Mouse (Mus musculus): Measurements from ENCODE around the gene Dhx37. TPM values are rescaled to one million over a fixed set of nuclear protein-coding genes. Genes with fewer than 3 reads are reported as not detected.
A peak's percentile ranks its signal among the peaks of the same experiment; 100 is the strongest.
"Not testable (repeated sequence)": the region's sequence is repeated elsewhere in the genome, so short reads cannot be mapped to it uniquely, and the experiment has no call there.

The Dhx37 gene
- polyA plus RNA-seq, 1 experiment from 2014 or later: 13.3 TPM

DNA sequence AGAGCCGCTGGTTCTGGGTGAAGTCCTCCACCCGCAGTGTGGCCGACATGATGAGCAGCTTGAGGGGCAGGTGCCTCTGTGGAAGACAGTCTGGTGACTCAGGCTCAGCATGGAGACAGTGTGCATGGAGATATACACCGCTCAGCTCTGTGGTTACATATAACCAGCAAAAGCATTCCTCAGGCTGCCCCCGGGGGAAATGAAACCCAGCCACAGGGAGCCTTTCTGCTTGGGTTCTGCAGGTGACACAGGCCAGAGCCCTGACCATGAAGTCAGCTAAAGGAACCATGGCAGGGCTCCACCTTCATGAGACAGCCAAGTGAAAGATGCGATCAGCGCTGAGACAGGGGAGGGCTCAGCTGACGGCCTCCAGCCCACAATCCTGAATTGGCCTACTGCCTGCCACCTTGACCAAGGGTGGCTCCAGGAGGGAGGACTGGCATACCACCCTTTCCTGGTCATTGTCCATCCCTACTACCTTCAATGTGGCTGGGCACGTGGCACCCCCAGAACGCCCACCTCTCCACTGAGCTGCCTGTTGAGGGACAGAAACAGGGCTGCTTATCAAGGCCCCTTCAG is 8.1 kb downstream of the Dhx37 start:
- no peak overlapping the region for H3K4me3 ChIP-seq (ENCODE audit: low read depth, low read length)
- TF ChIP-seq CTCF (IDR thresholded peaks at IDR 0.05; ENCODE audit: low read depth): no peak
- ATAC-seq (ENCODE audit: insufficient read depth) (no peak), DNase-seq (no peak)
- H3K4me1 ChIP-seq (ENCODE audit: insufficient read depth): no peaks in the 10 kb centered on the region
- peaks cover 98% of the 10 kb centered on the region for H3K36me3 ChIP-seq (ENCODE audit: insufficient read depth)
- no peak overlapping the region for H3K9ac ChIP-seq
- H3K4me2 ChIP-seq: no peak overlapping the region
- 94% methylated on average over 10 of the region's 10 CpGs for WGBS
- no peaks in the 10 kb centered on the region for H3K9me3 ChIP-seq (ENCODE audit: low read depth, low read length)
- no peak overlapping the region for H3K27ac ChIP-seq (ENCODE audit: low read depth)
- no peaks in the 10 kb centered on the region for H3K27me3 ChIP-seq (ENCODE audit: insufficient read depth, low read length)

DNA sequence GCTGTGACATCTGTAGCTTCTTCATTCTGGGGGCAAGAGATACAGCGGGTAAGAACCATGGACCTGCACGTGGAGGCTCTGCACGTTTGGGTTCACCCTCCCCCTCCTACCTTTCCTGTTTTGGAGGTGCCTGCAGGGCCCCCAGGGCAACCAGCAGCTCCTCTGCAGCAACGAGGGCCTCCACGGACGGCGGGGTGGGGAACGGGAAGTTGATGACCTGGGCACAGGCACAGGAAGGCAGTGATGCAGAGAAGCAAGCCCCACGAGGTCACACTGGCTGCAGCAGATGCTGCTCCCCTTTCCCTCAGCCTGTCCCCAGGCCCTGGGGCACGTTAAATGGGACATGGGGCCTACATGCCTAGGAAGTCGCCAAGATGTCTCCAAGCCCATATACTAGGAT is 14.8 kb downstream of the Dhx37 start:
- Histone ChIP-seq H3K27ac (ENCODE audit: low read depth) (no peak overlapping the region), H3K27me3 (ENCODE audit: insufficient read depth, low read length) (no peaks in the 10 kb centered on the region), H3K4me3 (ENCODE audit: low read depth, low read length) (no peak overlapping the region), H3K4me1 (ENCODE audit: insufficient read depth) (no peaks in the 10 kb centered on the region), H3K9me3 (ENCODE audit: low read depth, low read length) (no peaks in the 10 kb centered on the region), H3K36me3 (ENCODE audit: insufficient read depth) (peaks cover 97% of the 10 kb centered on the region), H3K9ac (no peak overlapping the region), H3K4me2 (no peak overlapping the region)
- no peak for TF ChIP-seq CTCF (IDR thresholded peaks at IDR 0.05; ENCODE audit: low read depth)
- ATAC-seq (ENCODE audit: insufficient read depth) (no peak), DNase-seq (no peak)
- 81% methylated on average over 11 of the region's 11 CpGs for WGBS

DNA sequence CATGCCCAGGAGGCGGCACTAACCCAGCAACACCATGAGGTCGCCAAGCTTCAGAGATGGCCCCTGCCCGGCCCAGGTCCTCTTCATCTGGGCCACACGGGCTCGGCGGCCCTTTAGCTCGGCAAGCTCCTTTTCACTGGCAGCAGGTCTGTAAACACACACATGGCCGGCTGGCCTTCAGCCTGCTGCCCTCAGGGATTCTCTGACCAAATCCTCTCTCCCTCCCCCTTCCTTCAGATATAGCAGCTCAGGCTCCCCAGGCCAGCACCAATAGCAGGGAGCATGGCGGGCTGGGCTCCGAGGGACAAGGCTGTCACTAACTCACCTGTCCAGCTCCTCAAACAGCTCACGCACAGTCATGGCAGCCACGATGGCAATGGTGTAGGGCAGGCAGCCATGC is 15.3 kb downstream of the Dhx37 start:
- Histone ChIP-seq H3K27me3 (ENCODE audit: insufficient read depth, low read length) (no peaks in the 10 kb centered on the region), H3K9me3 (ENCODE audit: low read depth, low read length) (no peaks in the 10 kb centered on the region), H3K27ac (ENCODE audit: low read depth) (no peak overlapping the region), H3K4me3 (ENCODE audit: low read depth, low read length) (no peak overlapping the region), H3K4me2 (no peak overlapping the region), H3K9ac (no peak overlapping the region), H3K36me3 (ENCODE audit: insufficient read depth) (peaks cover 97% of the 10 kb centered on the region), H3K4me1 (ENCODE audit: insufficient read depth) (no peaks in the 10 kb centered on the region)
- no peak for DNase-seq
- no peak for ATAC-seq (ENCODE audit: insufficient read depth)
- 87% methylated on average over 12 of the region's 12 CpGs for WGBS
- TF ChIP-seq CTCF (IDR thresholded peaks at IDR 0.05; ENCODE audit: low read depth): no peak

DNA sequence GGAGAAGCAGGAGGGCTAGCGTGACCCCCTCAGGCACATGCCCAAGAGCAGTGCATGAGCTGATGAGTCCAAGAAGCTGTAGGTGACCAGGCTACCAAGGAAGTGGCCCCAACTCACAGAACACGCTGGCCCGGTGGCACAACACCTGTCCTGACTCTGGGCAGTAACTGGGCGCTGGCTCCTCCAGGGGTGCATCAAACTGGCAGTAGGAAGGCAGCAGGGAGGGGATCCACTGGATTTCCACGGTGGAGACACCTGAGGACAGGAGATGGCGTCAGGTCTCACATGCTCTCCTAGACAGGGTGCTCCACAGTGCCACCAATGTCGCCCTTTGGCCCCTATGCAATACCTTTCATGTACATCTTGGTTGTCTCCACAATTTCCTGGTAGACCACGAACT is 17.7 kb downstream of the Dhx37 start:
- no peak for TF ChIP-seq CTCF (IDR thresholded peaks at IDR 0.05; ENCODE audit: low read depth)
- no peak overlapping the region for H3K27ac ChIP-seq (ENCODE audit: low read depth)
- H3K9me3 ChIP-seq (ENCODE audit: low read depth, low read length): no peaks in the 10 kb centered on the region
- ATAC-seq (ENCODE audit: insufficient read depth) (no peak), DNase-seq (no peak)
- H3K4me1 ChIP-seq (ENCODE audit: insufficient read depth): no peaks in the 10 kb centered on the region
- 94% methylated on average over 8 of the region's 8 CpGs for WGBS
- no peaks in the 10 kb centered on the region for H3K27me3 ChIP-seq (ENCODE audit: insufficient read depth, low read length)
- H3K9ac ChIP-seq: no peak overlapping the region
- H3K36me3 ChIP-seq (ENCODE audit: insufficient read depth): peaks cover 78% of the 10 kb centered on the region
- no peak overlapping the region for H3K4me2 ChIP-seq
- no peak overlapping the region for H3K4me3 ChIP-seq (ENCODE audit: low read depth, low read length)

DNA sequence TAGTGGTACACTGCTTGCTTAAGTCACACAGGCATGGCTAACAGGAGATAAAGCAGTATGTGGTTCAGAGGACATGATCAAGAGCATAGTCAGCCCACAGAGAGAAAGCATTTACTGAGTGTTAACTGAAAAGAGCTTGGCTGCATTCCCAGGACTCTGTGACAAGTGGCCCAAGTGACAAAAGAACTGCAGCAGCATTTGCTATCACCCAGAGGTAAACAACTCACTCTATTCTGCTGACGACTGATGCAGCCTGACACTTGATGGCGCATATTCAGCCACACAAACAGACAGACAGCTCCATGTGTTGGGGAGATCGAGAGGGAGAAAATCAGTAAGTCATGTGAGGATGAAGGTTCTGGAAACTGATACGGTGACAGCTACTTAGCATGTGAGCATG is 20.2 kb downstream of the Dhx37 start:
- no peak overlapping the region for H3K9ac ChIP-seq

DNA sequence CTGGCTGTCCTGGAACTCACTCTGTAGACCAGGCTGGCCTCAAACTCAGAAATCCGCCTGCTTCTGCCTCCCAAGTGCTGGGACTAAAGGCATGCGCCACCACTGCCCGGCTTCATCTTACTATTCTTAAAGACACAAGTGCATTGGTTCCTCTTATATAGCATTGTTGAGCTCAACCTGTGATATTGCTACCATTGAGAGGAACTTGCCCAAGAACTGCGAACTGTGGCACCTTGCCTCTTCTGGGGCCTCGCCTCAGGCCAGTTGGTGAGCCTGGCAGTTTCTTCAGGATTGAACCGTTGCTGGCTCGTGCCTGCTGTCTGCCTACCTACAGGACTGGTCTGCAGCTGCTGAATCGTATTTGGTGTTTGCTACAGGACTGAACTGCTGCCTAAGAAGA is 21.4 kb downstream of the Dhx37 start:
- H3K4me2 ChIP-seq; DNase-seq; ATAC-seq (ENCODE audit: insufficient read depth); H3K9me3 ChIP-seq (ENCODE audit: low read depth, low read length); H3K4me1 ChIP-seq (ENCODE audit: insufficient read depth); H3K9ac ChIP-seq; H3K4me3 ChIP-seq (ENCODE audit: low read depth, low read length); H3K27me3 ChIP-seq (ENCODE audit: insufficient read depth, low read length); H3K27ac ChIP-seq (ENCODE audit: low read depth): not testable (repeated sequence)
- 91% methylated on average over 8 of the region's 8 CpGs for WGBS
- H3K36me3 ChIP-seq (ENCODE audit: insufficient read depth): peaks cover 44% of the 10 kb centered on the region

More for the DNA sequence above, 20.2 kb downstream of the Dhx37 start:
- no peak for TF ChIP-seq CTCF (IDR thresholded peaks at IDR 0.05; ENCODE audit: low read depth)
- WGBS: 52% methylated on average over 4 of the region's 4 CpGs
- H3K27ac ChIP-seq (ENCODE audit: low read depth): no peak overlapping the region
- ATAC-seq (ENCODE audit: insufficient read depth) (peak; percentile 26; the same call in 1 of the 2 replicates), DNase-seq (peak; percentile 82)
- no peak overlapping the region for H3K4me2 ChIP-seq
- no peaks in the 10 kb centered on the region for H3K9me3 ChIP-seq (ENCODE audit: low read depth, low read length)
- H3K36me3 ChIP-seq (ENCODE audit: insufficient read depth): peaks cover 56% of the 10 kb centered on the region
- no peak overlapping the region for H3K4me3 ChIP-seq (ENCODE audit: low read depth, low read length)
- no peaks in the 10 kb centered on the region for H3K4me1 ChIP-seq (ENCODE audit: insufficient read depth)
- no peaks in the 10 kb centered on the region for H3K27me3 ChIP-seq (ENCODE audit: insufficient read depth, low read length)

DNA sequence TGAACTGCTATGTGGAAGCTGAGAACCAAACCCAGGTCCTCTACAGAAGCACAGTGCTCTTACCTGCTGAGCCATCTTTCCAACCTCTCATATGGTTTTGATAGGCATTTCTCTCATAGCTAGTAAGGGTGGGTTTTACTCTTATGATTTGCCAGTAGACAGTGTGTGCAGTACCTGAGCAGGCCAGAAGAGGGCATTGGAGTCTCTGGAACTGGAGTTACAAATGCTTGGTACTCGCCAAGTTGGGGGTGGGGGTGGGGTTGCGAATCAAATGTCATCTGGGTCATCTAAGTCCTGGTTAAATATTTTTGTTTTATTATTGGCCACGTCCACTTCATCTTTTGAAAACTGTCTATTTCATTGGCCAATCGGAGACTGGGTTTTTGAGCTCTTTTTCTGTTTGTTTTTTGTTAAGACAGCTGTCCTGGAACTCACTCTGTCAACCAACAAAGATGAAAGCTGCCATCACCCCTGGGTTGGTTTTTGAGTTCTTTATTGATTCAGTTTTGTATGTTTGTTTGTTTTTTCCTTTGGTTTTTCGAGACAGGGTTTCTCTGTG is 21.9 kb downstream of the Dhx37 start:
- H3K4me2 ChIP-seq: no peak overlapping the region
- peaks cover 39% of the 10 kb centered on the region for H3K36me3 ChIP-seq (ENCODE audit: insufficient read depth)
- no peak overlapping the region for H3K27ac ChIP-seq (ENCODE audit: low read depth)
- no peaks in the 10 kb centered on the region for H3K9me3 ChIP-seq (ENCODE audit: low read depth, low read length)
- DNase-seq (peak; percentile 78), ATAC-seq (ENCODE audit: insufficient read depth) (no peak)
- no peak overlapping the region for H3K4me3 ChIP-seq (ENCODE audit: low read depth, low read length)
- no peaks in the 10 kb centered on the region for H3K4me1 ChIP-seq (ENCODE audit: insufficient read depth)
- 58% methylated on average over 5 of the region's 5 CpGs for WGBS
- peak; percentile 69 for TF ChIP-seq CTCF (IDR thresholded peaks at IDR 0.05; ENCODE audit: low read depth)
- H3K9ac ChIP-seq: no peak overlapping the region
- H3K27me3 ChIP-seq (ENCODE audit: insufficient read depth, low read length): no peaks in the 10 kb centered on the region

Measured in lung, embryonic 14.5 days (tissue).